Mouse (Mus musculus) liver, postnatal 0 days (tissue): ENCODE data around the gene Jak2.

Source experiments
- CTCF ChIP-seq: sonication (generic); IDR thresholded peaks from 2 replicates; pipeline ENCODE4 v1.5.1; 2016; ENCODE audit warnings: antibody characterized with exemption, low read depth
- EP300 ChIP-seq: IDR thresholded peaks from 2 replicates; pipeline ENCODE4 v1.6.1; 2016; ENCODE audit warnings: antibody characterized with exemption, low read depth, mild to moderate bottlenecking

DNA sequence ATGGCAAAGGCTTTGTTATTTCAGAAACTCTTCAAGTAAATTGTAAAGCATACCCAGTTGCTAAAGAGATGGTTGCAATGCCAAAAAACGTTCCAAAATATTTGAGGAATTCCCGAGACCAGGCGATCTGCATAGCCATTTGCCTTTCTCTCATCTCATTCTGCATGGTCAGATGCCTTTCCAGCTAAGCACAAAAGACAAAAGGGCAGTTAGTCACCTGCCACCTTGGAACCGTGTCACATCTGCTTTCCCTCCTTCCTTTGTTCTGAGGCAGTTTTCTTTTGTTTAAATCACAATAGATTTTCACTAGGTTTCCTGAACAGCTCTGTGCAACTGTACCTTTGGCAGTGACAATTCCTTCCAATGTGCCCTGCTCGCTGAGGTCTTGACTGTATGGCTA is 99.4 kb downstream of the Jak2 start:
- TF ChIP-seq CTCF (no peak), EP300 (no peak)
